Mouse (Mus musculus) gastrocnemius, postnatal 4 days (tissue): Measurements from ENCODE around the gene Zbtb20. TPM values are rescaled to one million over a fixed set of nuclear protein-coding genes. Genes with fewer than 3 reads are reported as not detected.

Source experiments
- DNase-seq, 2 experiments: peaks; one replicate each; pipeline ENCODE4 v3.0.0; 2021 to 2022; ENCODE audit warnings: low spot score in 2 of 2, mixed read lengths in 2 of 2
- total RNA-seq, 2 experiments: library from RNA; stranded (reverse); gene quantifications; 2 replicates each; pipeline ENCODE4 v1.2.3; 2021

Gene Zbtb20
- total RNA-seq, 2 experiments from 2014 or later: 93.9 to 114 TPM

- DNase-seq: no peak
These were observed 480.3 kb downstream of the Zbtb20 start for GRCm38 (mm10) chr16:43355776-43356645.

GRCm38 (mm10) chr16:43359546-43359945, 483.9 kb downstream of the Zbtb20 start:
- DNase-seq: no peak

GRCm38 (mm10) chr16:43360112-43360511, 484.4 kb downstream of the Zbtb20 start:
- DNase-seq: no peak

- DNase-seq: no peak
These were observed 485.3 kb downstream of the Zbtb20 start for GRCm38 (mm10) chr16:43360838-43361480.

- peak; percentile 47 to 80 for DNase-seq
These were observed 487.1 kb downstream of the Zbtb20 start for GRCm38 (mm10) chr16:43362651-43363300.

- peak in 1 of 2 experiments; percentile 13 for DNase-seq
These were observed 487.6 kb downstream of the Zbtb20 start for GRCm38 (mm10) chr16:43363316-43363715.

- peak; percentile 26 to 39 for DNase-seq
These were observed 488.3 kb downstream of the Zbtb20 start for GRCm38 (mm10) chr16:43363751-43364515.

GRCm38 (mm10) chr16:43364516-43364910, 488.8 kb downstream of the Zbtb20 start:
- DNase-seq: no peak

- no peak for DNase-seq
These were observed 489.6 kb downstream of the Zbtb20 start for GRCm38 (mm10) chr16:43365277-43365676.

GRCm38 (mm10) chr16:43370496-43371020, 494.9 kb downstream of the Zbtb20 start:
- no peak for DNase-seq

- DNase-seq: no peak
These were observed 501.1 kb downstream of the Zbtb20 start for GRCm38 (mm10) chr16:43376782-43377181.

- no peak for DNase-seq
These were observed 504.0 kb downstream of the Zbtb20 start for GRCm38 (mm10) chr16:43379351-43380325.

- no peak for DNase-seq
These were observed 505.5 kb downstream of the Zbtb20 start for GRCm38 (mm10) chr16:43381183-43381582.

- no peak for DNase-seq
These were observed 507.6 kb downstream of the Zbtb20 start for GRCm38 (mm10) chr16:43383149-43383740.

- DNase-seq: no peak
These were observed 509.4 kb downstream of the Zbtb20 start for GRCm38 (mm10) chr16:43384953-43385619.

- DNase-seq: no peak
These were observed 510.0 kb downstream of the Zbtb20 start for GRCm38 (mm10) chr16:43385620-43386210.

GRCm38 (mm10) chr16:43386426-43386825, 510.7 kb downstream of the Zbtb20 start:
- no peak for DNase-seq

- no peak for DNase-seq
These were observed 512.7 kb downstream of the Zbtb20 start for GRCm38 (mm10) chr16:43388389-43388788.
